Mouse (Mus musculus) spleen, embryonic (tissue): ENCODE data around the gene Lman2l.

Experiments used
- CTCF ChIA-PET: fragments of 350-600 bp; sonication (Branson Sonifier 250); formaldehyde crosslinking; loops from one replicate; lab custom pipeline; 2022; lab: Charles Lee

The Lman2l gene

DNA sequence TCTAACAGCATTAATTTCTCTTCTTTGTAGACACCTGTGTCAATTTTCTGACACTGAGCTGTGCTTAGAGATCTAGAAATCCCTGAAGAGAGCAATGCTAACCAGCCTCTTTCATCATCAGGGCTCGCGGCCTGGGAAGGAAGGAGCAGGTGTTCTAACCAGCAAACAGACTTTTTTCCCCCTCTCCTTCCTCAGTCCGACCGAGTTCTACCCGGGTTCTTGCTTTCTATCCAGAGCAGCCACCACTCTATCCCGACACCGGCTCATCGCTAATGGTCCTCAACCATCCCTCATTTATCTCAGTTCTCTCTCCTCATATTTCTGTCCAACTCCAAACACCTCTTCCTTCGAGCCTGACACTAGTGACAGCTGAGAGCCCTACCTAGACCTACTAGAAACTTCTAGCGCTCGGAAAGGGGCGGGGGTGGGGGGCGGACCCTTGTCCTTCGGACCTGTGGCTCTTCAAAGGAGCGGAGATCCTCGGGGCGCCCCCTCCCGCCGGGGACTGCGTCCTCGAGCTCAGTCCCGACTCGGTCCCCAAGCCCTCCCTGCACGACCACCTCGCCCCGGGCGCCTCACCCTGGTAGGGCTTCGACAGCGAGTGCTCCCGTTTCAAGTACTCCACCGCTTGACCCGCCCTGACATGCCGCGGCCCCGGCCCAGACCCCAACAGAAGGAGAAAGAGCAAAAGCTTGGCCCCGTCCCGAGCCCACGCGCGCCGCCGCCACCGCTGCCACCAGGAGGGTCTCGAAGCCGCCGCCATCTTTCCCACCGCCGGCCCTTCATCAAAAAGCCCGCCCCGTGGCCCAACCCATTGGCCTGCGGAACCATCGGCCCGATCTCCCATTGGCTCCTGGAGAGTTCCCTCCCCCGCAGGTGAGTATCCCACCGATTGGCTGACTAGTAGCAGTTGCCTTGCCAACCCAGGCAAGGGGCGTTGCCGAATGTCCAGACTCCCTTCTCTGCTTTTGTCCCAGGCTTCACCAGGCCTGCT, at the start of gene Lman2l:
TSS of gene Lman2l (minus strand) at position 801 of the 994 bp plus-strand sequence.
- CTCF ChIA-PET = interaction anchor here (0.6 kb wide), 2 partner anchors 29 to 189 kb away, joined by 3 read pairs; no protein-coding TSS in a partner anchor

DNA sequence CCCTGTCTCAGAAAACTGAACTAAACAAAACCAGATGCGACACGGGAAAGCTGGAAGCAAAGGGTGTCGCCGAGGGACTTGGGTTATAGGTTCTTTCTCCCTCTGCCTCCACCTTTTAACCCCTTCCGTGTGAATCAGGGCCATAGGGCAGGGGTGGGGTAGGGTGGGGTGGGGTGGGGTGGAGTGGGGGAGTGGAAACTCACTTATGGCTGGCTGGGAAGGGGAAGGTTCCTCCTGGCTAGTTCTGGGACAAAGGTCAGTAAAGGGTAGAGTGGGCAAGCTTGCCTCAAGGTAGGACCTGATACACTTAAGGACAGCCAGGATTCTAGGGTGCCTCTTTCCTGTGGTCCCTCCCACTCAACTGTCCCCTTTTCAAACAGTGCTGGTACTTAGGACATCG, 48.2 kb upstream of the Lman2l start:
- CTCF ChIA-PET = no interaction called here

DNA sequence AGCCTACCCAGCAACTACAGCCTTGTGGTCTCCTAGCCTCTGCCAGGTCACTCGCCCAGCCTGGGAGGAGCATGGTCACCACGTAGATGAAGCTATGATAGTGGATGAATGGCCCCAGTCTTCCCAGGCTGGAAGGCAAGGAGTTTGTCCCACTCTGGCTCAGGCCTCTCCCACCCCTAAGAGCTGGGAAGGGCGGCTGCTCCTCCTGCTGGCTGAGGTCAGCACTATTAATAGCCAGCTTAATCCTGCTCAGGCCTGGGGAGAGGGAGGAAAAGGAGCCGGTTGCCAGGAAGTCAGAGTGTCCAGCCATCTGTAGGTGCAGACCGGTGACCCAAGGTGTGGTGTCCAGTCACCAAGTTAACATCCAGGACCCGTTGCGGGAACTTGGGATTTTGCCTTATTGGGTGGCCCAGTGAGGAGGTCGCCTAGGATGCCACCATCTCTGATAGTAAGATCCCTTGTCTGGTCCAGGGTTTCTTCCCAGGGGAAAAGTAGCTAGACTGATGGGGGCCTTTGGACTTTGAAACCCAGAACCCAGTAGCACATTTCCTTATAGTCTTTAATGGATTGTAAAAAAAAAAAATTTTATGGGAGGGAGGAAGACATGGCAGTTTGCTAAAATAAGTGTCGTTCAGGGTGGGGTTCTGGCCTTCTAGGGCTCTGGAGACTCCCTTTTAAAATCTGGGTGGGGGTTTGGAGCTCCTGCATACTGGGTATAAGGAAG, 47.5 kb upstream of the Lman2l start:
- CTCF ChIA-PET = no interaction called here

DNA sequence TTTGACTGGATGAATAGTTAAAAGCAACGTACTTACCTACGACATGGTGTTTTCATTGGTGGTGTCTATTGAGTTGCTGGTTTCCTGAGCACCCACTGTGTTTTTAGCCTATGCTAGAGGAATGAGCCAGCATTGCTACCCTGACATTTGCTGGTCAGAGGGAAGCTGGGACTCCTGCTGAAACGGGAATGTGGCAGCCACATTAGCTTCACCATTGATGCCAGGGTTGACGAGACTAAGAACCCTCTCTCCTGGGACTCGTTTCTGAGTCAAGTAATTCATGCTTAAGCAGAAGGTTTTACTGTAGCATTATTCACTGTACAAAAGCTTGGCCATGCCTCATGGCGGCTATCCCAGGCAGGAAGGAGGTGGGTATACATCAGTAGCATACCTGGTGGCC, 44.6 kb upstream of the Lman2l start:
- CTCF ChIA-PET = no interaction called here

DNA sequence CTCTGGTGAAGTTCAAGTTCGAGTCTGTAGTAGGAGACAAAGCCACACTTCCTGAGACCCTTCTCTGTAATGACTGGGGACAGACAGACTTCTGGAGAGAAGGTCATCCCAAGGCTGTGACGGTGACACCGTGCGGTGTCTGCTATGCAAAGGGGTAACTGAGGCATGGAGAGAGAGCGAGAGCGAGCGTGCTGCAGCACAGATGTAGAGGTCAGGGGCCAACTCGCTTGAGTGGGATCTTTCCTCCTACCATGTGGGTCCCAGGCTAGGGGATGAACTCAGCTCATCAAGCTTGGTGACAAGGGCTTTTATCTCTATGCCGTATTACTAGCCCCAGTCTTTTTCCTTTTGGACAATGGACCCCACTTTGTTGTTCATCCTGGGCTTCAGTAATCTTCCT, 42.0 kb upstream of the Lman2l start:
- CTCF ChIA-PET = no interaction called here

DNA sequence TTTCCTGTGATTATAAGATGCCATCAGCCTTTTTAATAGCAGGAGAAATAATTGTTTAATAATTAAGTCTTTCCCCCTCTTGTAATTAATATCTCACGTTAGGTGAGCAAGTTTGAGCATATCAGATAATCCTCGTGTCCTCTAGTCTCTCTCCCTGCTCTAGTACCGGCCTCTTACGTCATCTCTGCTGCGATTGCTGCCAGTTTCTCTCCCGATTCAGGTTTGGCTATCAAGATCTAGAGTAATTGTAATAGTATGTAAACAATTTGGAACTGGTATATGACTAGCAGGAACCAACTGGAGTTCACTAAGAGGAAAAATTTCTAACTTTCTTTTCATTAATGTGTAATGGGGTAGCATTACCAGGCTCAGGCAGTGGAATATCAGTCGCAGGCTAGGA, 40.0 kb upstream of the Lman2l start:
- CTCF ChIA-PET = interaction anchor here (0.6 kb wide), 1 partner anchor 21 kb away, joined by 4 read pairs; no protein-coding TSS in a partner anchor

DNA sequence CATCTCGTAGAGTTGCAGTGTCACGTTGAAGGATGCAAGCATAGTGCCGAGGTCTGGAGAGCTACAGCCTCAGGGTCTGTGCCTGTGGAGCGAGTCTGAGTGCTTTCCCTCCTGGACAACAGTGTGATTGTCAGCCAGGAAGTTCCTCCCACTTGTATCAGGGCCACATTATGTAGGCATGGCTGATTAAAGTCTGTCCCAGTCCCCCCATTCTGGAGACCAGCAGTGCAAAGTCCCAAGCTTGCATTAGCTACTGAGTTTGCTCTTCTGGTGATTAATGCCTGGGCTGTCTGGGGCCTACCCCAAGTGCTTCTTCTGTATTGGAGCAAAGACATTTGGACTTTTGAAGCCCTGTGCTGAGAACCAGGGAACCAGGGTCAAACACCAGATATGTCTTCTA, 38.8 kb upstream of the Lman2l start:
- CTCF ChIA-PET = no interaction called here

DNA sequence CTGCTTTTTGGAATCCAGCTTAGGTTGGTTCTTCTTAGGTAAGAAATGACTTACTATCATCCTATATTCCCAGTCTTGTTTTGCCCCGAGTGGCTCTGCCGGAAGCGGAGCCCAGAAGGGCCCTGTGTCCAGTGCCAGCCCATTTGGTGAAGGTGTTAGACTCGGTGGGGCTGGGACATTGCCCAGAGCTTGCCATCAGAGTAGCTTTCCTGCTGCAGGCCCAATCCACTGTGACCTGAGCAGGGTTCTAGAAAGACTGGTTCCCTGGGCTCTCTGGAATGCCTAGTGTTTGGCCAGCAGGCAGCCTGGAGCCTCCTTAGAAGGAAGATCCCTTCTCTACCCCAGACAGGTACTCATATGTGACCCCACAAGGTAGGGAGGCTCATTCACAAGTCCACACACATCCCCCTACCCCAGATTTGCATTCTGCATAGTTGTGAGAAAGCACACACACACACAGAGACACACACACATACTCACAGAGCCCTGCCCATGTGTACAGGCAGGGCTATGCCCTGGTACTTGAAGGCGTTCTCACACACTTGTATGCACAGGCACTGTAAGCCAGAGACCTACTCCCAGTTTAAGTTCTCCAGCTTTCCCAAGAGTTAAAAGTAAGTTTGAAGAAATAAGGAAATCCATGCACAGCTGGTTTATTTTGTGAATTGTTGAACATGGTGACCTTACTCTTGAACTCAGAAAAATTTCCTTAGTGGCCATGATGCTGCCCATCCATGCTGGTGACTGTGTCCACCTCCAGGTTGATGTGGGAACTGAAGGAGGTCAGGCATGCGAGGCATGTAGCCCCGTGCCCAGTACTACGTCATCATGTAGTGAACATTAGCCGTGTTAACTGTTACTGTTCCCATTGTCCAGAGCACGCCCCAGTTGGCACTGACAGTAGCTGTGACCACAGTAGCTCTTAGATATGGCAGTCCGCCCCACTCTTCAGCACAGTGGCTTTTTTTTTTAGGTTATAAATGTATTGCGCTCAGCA, 35.1 kb upstream of the Lman2l start:
- CTCF ChIA-PET = interaction anchor here (0.7 kb wide), 1 partner anchor 1975 kb away, joined by 3 read pairs; no protein-coding TSS in a partner anchor

DNA sequence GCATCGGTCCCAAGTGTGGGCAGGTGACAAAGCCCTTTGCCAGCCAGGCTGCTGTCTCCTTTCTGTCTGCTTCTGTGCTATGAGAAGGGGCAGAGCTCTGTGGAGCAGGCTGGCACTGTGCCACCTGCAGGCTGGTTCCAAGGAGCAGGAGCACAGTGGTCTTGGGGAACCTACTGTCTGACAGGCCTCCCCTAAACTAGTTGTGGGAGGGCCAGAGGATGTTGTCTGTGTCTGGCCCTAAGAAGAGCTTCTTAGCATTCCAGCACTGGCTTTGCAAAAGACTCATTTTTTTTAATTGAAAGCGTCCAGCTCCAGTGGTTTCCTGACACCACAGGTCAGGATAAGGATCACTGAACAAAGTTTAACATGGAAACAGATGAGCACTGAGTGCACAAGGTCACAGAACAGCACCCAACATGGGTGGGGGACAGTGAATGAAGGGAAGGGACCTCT, 33.3 kb upstream of the Lman2l start:
- CTCF ChIA-PET = interaction anchor here (1.3 kb wide), 1 partner anchor 23 kb away, joined by 4 read pairs; no protein-coding TSS in a partner anchor

DNA sequence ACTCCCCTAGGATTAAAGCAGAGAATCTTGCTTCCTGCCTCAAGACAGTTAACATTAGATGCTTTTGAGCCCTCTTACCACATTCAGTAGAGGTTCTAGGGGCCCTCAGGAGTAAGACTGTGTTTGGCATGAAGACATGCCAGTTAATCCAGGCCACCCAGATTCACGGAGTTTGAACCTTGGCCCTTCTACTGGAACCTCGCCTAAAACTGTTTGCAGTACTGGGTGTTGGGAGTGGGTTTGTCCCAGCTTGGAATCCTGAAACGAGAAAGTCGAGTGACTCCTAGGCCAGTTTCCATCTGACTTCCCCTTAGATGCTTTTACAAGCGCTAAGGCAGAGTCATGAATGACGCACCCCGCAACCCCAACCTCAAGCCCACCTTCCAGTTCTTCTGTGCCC, 31.4 kb upstream of the Lman2l start:
- CTCF ChIA-PET = no interaction called here

DNA sequence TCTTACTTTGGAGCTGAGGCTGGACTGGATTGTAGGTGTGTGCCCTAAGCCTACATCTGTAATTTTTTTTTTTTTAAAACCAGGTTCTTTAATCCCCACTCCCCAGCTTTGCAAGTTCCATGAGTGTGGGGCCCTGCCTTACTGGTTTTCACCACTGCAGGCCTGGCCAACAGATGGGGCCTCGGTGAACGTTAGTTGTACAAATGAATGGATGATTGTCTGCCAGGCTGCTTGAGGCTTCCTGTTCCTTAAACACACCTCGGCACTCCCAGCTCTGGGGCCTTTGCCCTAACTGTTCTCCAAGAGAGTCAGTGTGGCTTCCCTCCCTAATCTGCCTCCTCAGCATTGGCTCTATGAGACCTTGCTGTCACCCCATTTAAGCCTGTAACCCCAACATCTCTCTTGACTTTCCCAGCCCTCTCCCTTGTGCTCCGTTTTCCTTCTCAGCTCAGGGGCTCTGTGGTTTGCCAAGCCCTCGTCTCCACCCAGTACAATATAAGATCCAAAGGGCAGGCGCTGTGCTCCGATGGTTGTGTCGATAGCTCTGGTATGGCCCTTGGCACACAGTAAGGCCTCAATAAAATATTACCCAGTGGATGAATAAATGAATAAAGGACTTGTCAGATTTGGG, 30.5 kb upstream of the Lman2l start:
- CTCF ChIA-PET = interaction anchor here (0.5 kb wide), 1 partner anchor 896 kb away, joined by 3 read pairs; no protein-coding TSS in a partner anchor

DNA sequence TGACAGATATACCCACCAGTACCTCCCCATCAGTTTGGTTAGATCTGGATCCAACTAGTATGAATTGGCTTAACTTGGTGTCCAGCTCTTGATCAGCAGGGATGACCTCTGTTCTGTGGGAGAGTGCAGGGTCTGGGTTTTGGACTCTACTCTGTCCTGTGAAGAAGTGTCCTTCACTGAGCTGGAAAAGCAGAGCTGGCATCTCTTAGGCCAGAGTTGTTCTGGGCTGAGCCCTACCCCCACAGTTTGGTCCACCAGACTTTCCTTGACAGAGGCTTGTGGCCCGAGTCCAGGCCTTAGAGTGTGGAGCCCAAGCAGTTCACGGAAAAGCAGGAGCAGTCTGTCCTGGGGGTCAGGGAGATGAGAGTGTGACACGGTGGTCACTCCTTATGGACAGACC, 29.6 kb upstream of the Lman2l start:
- CTCF ChIA-PET = no interaction called here

DNA sequence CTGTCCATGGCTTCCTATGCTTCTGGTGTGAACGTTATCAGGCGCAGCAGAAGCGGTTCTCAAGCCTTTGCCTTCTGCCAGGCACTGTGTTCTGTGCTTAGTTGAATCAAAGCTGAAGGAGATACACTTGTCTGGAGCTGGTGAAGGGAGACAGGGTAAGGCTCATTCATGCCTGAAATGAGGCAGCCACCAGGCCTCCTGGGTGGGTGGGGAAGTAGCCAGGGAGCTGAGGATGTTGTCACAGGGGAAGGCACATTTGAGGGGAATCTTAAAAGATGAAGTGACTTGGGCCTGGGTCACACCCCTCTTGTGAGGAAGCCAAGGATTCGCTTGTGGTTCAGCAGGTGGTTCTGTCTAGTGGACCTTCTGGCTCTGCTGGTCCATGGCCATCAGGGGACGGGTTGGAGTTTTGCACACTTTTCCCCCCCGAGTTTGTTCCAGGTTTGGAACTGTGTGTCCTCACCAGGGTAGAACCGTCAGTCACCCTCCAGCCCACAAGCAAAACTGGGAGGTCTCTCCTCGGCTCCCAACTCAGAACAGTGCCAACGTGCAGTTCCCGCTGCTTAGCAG, 28.2 kb upstream of the Lman2l start:
- CTCF ChIA-PET = interaction anchor here (0.6 kb wide), 1 partner anchor 69 kb away, joined by 3 read pairs; no protein-coding TSS in a partner anchor

DNA sequence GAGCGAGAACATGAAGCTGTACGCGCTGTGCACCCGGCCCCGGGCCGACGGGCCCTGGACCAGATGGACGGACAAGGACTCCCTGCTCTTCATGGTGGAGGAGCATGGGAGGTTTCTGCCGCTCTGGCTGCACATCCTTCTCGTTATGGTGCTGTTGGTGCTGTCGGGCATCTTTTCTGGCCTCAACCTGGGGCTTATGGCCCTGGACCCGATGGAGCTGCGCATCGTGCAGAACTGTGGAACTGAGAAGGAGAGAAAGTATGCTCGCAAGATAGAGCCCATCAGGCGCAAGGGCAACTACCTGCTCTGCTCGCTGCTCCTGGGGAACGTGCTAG, 27.0 kb upstream of the Lman2l start:
- CTCF ChIA-PET = no interaction called here

DNA sequence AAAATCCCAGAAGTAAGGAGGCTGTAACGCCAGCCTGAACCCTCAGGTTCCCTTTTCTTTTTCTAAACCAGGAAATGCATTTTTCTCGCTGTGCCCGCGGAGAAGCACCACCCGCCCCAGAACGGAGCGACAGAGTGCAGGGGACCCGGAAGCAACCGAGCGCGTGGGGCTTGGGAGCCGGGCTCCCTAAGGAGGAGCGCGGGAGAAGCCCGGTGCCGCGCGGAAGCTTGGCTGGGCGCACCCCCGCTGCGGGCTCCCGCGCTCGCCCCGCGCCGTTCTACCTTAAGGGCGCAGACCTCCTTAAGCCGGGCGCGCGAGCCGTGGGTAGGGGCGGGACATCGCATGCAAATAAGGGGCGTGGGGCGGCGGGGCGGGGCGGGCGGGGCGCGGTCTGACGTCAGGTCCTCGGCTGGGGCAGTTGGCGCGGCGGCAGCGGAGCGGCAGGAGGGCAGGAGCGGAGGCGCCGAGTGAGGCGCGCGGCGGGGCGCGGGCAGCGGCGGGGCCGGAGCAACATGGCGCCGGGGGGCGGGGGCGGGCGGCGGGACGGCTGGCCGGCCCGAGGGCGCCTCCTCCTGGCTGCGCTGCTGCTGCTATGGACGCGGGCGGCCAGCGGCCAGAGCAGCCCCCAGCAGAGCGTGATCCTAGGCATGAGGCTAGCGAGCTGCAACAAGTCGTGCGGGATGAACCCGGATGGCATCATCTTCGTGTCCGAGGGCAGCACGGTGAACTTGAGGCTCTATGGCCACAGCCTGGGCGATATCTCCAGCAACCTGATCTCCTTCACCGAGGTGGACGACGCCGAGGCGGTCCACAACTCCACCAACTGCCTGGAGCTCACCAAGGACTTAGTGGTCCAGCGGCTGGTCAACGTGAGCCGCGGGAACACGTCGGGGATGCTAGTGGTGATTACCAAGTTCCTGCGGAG, 26.4 kb upstream of the Lman2l start, which contains the start of gene Cnnm4:
TSS of gene Cnnm4 (plus strand) at position 440 of the 925 bp plus-strand sequence.
- CTCF ChIA-PET = no interaction called here

DNA sequence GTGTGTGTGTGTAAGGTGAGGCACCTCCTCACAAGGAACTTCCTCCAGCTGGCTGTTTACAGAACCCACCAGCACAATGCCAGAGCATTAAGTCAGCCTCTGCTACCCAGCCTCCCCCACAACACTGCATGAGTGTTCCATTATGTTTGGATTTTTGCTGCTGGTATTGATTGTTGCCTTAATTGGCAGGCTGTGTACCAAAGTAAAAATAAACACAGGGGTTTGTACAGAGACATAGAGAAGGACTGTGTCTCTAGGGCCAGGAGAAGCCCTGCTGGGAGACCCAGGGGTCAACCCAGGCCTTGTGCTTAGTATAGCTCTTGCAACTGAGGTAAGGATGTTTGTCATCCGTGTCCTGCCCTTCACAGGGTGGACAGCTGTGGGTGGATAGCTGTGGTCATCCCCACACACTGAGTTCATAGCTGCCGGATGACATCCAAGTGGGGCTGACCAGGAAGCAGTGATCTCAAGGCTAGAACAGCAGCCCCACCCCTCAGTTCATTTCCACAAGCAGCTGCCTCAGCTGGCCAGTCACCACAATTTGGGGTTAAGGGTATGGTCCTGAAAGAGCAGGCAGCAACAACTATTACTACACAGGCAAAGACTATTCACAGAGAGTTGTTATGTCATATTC, 24.9 kb upstream of the Lman2l start:
- CTCF ChIA-PET = interaction anchor here (0.6 kb wide), 1 partner anchor 26 kb away, joined by 3 read pairs; no protein-coding TSS in a partner anchor

DNA sequence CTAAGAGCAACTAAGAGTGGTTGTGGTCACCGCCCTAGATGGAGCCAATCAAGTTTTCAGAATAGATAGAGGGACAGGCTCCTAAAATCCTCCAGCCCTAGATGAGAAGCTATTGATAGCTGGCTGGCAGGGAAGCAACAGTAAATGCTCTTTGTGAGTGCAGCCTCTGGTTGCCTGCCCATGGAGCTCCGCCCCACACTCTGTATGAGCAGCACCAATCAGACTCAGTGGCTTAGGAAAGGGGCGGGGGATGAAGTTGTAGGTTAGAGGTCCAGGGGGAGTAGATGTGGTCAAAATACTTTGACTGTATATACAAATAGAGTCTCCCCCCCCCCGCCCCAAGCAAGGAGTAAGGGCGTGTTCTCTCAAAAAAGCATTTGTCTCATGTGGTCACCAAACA, 22.4 kb upstream of the Lman2l start:
- CTCF ChIA-PET = no interaction called here

DNA sequence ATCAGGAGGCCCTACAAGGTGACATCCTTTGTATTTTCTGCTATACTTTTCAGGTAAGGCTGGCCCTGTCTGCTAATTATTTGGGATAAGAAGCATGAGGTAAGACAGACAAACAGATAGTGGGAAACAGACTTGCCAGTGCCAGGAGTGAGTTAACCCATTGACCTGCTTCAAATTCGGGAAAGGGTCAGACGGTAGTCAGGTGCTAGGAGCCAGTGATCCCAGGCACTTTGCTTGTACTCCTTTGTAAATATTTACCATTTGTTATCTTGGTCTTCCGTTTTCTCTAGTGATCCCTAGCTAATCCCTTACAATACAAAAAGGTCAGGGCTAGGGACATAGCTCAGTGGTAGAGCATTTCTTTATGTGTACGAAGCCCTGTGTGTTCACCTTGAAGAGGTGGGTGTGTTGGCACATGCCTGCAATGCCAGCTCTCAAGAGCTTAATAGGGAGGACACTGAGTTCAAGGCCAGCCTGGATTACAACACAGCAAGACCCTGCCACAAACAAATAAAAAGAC, 20.6 kb upstream of the Lman2l start:
- CTCF ChIA-PET = no interaction called here
